Mouse (Mus musculus): ENCODE measurements at regions not wholly inside any gene's neighbourhood (a gene's known extent, or its start where the extent isn't known, plus 50 kb on each side); places are given as distances from the start of the nearest gene placed in this dataset.
"Not testable (repeated sequence)": the region's sequence is repeated elsewhere in the genome, so short reads cannot be mapped to it uniquely, and the experiment has no call there.

DNA sequence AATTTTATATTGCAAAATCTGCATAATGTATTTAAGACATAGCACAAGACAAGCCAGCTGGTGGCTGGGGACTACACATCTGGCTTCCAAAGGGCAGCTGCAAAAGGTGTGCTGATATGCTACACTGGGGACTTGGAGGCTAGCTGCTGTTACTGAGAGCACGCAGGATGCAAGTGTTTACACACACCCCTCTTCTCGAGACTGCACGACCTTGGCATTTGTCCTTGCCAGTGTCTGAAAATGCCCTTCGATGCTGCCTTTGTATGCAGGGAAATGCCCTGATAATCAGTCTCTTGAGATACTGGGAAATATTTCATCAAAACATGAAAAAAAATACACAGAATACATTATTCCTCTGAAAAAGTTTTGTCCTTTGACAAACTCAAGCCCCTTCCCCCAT lies 86.3 kb downstream of the Elovl4 start:
- Histone ChIP-seq H3K27me3 (ENCODE audit: insufficient read depth, low read length) (no peaks in the 10 kb centered on the region), H3K9ac (replicated peaks; ENCODE audit: low read length, poor library complexity, severe bottlenecking) (no peak overlapping the region), H3K27ac (ENCODE audit: low read depth, low read length) (no peak overlapping the region), H3K4me1 (ENCODE audit: insufficient read depth, low read length) (no peaks in the 10 kb centered on the region), H3K9me3 (ENCODE audit: low read length) (no peaks in the 10 kb centered on the region), H3K4me2 (ENCODE audit: low read depth, low read length, poor library complexity, severe bottlenecking) (no peak overlapping the region), H3K36me3 (ENCODE audit: insufficient read depth, low read length) (no peaks in the 10 kb centered on the region), H3K4me3 (ENCODE audit: low read depth, low read length) (no peak overlapping the region)
- DNase-seq (ENCODE audit: low spot score) = no peak
- 68% methylated on average over 4 of the region's 4 CpGs for WGBS
- TF ChIP-seq CTCF (IDR thresholded peaks at IDR 0.05) = no peak
- ATAC-seq (ENCODE audit: low FRiP score) = no peak

DNA sequence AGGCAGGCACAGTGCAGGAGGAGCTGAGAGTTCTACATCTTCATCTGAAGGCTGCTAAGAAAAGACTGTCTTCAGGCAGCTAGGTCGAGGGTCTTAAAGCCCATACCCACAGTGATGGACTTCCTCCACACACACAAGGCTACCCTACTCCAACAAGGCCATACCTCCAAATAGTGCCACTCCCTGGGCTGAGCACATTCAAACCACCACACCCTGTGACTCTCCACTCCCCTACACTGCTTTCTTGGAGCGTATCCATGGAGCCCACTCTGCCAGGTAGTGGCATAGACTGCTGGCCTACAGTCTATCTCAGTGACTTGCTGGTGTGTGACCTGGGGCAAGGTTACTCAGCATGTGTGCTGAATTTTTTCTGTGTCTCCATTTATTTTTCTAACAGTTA lies 88.0 kb downstream of the Elovl4 start:
- not testable (repeated sequence) for H3K27me3 ChIP-seq (ENCODE audit: insufficient read depth, low read length); H3K4me2 ChIP-seq (ENCODE audit: low read depth, low read length, poor library complexity, severe bottlenecking); ATAC-seq (ENCODE audit: low FRiP score); H3K4me3 ChIP-seq (ENCODE audit: low read depth, low read length); H3K9me3 ChIP-seq (ENCODE audit: low read length); H3K4me1 ChIP-seq (ENCODE audit: insufficient read depth, low read length); H3K9ac ChIP-seq (replicated peaks; ENCODE audit: low read length, poor library complexity, severe bottlenecking); H3K27ac ChIP-seq (ENCODE audit: low read depth, low read length); H3K36me3 ChIP-seq (ENCODE audit: insufficient read depth, low read length); DNase-seq (ENCODE audit: low spot score)
- WGBS = 85% methylated on average over 2 of the region's 2 CpGs

DNA sequence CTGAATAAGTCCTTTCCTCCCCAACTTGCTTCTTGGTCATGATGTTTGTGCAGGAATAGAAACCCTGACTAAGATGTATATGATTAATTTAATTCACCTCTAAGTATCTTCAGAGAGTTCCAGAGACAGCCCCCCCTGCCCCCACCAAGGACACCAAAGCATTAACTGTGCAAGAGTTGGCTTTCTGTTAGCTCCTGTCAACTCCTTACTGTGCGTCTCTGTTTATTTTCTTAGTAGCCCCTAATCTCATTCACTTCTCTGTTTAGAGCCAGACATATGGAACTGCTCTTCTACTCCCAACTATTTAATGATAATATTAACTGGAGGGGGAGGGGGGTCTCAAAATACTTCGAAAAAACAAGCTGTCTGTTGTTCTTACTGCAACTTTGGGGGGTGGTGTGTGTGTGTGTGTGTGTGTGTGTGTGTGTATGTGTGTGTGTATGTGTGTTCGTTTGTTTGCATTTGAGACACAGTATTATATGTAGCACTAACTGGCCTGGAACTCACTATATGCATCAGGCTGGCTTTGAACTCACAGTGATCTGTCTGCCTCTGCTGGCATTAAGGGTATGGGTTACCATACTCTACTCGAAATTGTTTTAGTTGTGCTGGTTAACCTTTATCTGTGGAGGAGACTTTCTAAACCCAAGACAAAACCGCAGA lies 89.8 kb downstream of the Elovl4 start:
- Histone ChIP-seq H3K4me2 (ENCODE audit: low read depth, low read length, poor library complexity, severe bottlenecking) (no peak overlapping the region), H3K27ac (ENCODE audit: low read depth, low read length) (no peak overlapping the region), H3K9ac (replicated peaks; ENCODE audit: low read length, poor library complexity, severe bottlenecking) (no peak overlapping the region), H3K9me3 (ENCODE audit: low read length) (no peaks in the 10 kb centered on the region), H3K36me3 (ENCODE audit: insufficient read depth, low read length) (no peaks in the 10 kb centered on the region), H3K27me3 (ENCODE audit: insufficient read depth, low read length) (no peaks in the 10 kb centered on the region), H3K4me1 (ENCODE audit: insufficient read depth, low read length) (no peaks in the 10 kb centered on the region), H3K4me3 (ENCODE audit: low read depth, low read length) (no peak overlapping the region)
- ATAC-seq (ENCODE audit: low FRiP score) (no peak), DNase-seq (ENCODE audit: low spot score) (no peak)
- TF ChIP-seq CTCF (IDR thresholded peaks at IDR 0.05) = no peak
- WGBS = 76% methylated on average over 5 of the region's 5 CpGs

DNA sequence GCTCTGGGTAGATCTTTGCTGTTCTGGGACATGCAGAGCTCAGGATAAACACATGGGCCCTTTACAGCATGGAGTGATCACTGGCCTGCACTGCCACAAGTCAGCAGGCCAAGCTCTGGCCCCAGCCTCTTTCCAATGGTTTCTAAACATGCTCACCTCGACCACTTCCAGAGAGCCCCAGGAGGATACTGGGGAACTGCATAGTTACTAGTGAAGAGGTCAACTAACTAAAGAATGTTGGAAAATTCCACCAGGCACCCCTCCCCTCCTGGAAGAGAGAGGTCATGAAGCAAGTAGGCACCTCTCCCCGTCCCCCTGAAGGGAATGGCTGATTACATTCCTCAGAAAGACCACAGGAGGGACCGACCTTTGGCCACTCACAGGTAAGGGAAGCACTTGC lies 98.7 kb downstream of the Elovl4 start:
- no peak overlapping the region for H3K27ac ChIP-seq (ENCODE audit: low read depth, low read length)
- no peak for TF ChIP-seq CTCF (IDR thresholded peaks at IDR 0.05)
- ATAC-seq (ENCODE audit: low FRiP score) (no peak), DNase-seq (ENCODE audit: low spot score) (no peak)
- H3K9ac ChIP-seq (replicated peaks; ENCODE audit: low read length, poor library complexity, severe bottlenecking) = no peak overlapping the region
- no peak overlapping the region for H3K4me3 ChIP-seq (ENCODE audit: low read depth, low read length)
- no peaks in the 10 kb centered on the region for H3K9me3 ChIP-seq (ENCODE audit: low read length)
- H3K4me1 ChIP-seq (ENCODE audit: insufficient read depth, low read length) = no peaks in the 10 kb centered on the region
- 80% methylated on average over 3 of the region's 3 CpGs for WGBS
- no peaks in the 10 kb centered on the region for H3K27me3 ChIP-seq (ENCODE audit: insufficient read depth, low read length)
- H3K36me3 ChIP-seq (ENCODE audit: insufficient read depth, low read length) = no peaks in the 10 kb centered on the region
- H3K4me2 ChIP-seq (ENCODE audit: low read depth, low read length, poor library complexity, severe bottlenecking) = no peak overlapping the region

DNA sequence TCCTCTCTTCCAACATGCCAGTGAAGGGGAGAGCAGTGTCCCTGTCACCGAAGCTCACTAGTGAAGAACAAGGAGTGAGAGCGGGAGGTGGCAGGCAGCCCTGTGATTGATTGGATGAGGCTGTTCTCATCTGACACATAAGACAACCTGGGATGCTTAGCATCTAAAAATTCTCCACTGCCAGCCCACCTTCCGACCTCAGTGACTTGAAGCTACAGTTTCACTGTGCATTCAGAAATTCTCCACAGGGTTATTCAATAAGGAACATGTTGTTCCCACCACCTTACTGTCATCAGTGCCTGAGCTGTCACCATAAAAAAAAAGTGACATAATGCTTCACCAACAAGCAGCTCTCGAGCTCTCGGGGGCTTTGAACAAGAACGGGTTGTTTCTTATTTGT lies 100.0 kb downstream of the Elovl4 start:
- no peaks in the 10 kb centered on the region for H3K27me3 ChIP-seq (ENCODE audit: insufficient read depth, low read length)
- H3K4me1 ChIP-seq (ENCODE audit: insufficient read depth, low read length) = no peaks in the 10 kb centered on the region
- H3K9ac ChIP-seq (replicated peaks; ENCODE audit: low read length, poor library complexity, severe bottlenecking) = no peak overlapping the region
- no peak overlapping the region for H3K4me2 ChIP-seq (ENCODE audit: low read depth, low read length, poor library complexity, severe bottlenecking)
- no peak for ATAC-seq (ENCODE audit: low FRiP score)
- no peak overlapping the region for H3K4me3 ChIP-seq (ENCODE audit: low read depth, low read length)
- no peak for TF ChIP-seq CTCF (IDR thresholded peaks at IDR 0.05)
- 81% methylated on average over 6 of the region's 6 CpGs for WGBS
- no peaks in the 10 kb centered on the region for H3K9me3 ChIP-seq (ENCODE audit: low read length)
- no peak for DNase-seq (ENCODE audit: low spot score)
- H3K36me3 ChIP-seq (ENCODE audit: insufficient read depth, low read length) = no peaks in the 10 kb centered on the region
- H3K27ac ChIP-seq (ENCODE audit: low read depth, low read length) = no peak overlapping the region

DNA sequence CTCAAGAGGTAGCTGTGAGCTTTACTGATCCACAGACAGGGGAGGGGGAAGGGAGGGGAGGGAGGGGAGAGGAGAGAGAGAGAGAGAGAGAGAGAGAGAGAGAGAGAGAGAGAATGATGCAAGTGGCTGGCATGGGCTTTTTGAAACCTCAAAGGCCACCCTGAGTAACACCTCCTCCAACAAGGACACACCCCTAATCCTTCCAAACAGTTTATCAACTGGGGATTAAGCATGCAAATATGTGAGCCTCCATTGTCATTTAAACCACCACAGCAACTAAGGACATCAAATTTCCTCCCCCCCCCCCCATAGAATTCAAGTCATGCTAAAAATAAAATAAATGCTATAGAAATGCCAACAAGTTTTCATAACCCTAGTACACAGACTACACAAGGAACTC lies 101.9 kb downstream of the Elovl4 start:
- Histone ChIP-seq H3K9ac (replicated peaks; ENCODE audit: low read length, poor library complexity, severe bottlenecking) (no peak overlapping the region), H3K4me3 (ENCODE audit: low read depth, low read length) (no peak overlapping the region), H3K36me3 (ENCODE audit: insufficient read depth, low read length) (no peaks in the 10 kb centered on the region), H3K27me3 (ENCODE audit: insufficient read depth, low read length) (no peaks in the 10 kb centered on the region), H3K4me2 (ENCODE audit: low read depth, low read length, poor library complexity, severe bottlenecking) (no peak overlapping the region), H3K4me1 (ENCODE audit: insufficient read depth, low read length) (no peaks in the 10 kb centered on the region), H3K9me3 (ENCODE audit: low read length) (no peaks in the 10 kb centered on the region), H3K27ac (ENCODE audit: low read depth, low read length) (no peak overlapping the region)
- DNase-seq (ENCODE audit: low spot score) (no peak), ATAC-seq (ENCODE audit: low FRiP score) (no peak)
- TF ChIP-seq CTCF (IDR thresholded peaks at IDR 0.05) = no peak

Measured in midbrain, postnatal 0 days (tissue).